Mouse (Mus musculus) midbrain, embryonic 13.5 days (tissue): ENCODE results near the gene Mrpl43. TPM values are rescaled to one million over a fixed set of nuclear protein-coding genes. Genes with fewer than 3 reads are reported as not detected.
"Not testable (repeated sequence)": the region's sequence is repeated elsewhere in the genome, so short reads cannot be mapped to it uniquely, and the experiment has no call there.

ENCODE experiments used
- ATAC-seq: fragments of 200-750 bp; cut with Nextera tagmentation; 2 replicates; pipeline ENCODE4 v1.8.0; 2017; ENCODE audit warnings: mild to moderate bottlenecking, moderate TSS enrichment, moderate library complexity
- H3K27ac ChIP-seq: fragments of 300-500 bp; sonication (generic); 2 replicates; pipeline ENCODE4 v1.5.1; 2015; ENCODE audit warnings: inconsistent platforms, mild to moderate bottlenecking, moderate library complexity
- H3K27me3 ChIP-seq: fragments of 300-500 bp; sonication (generic); 2 replicates; pipeline ENCODE4 v1.6.1; 2015; ENCODE audit warnings: mild to moderate bottlenecking, inconsistent platforms
- H3K36me3 ChIP-seq: fragments of 300-500 bp; sonication (generic); 2 replicates; pipeline ENCODE4 v1.6.1; 2015; ENCODE audit warnings: mild to moderate bottlenecking, inconsistent platforms
- H3K4me1 ChIP-seq: fragments of 300-500 bp; sonication (generic); replicated peaks from 2 replicates; pipeline ENCODE4 v1.6.1; 2015; ENCODE audit warnings: inconsistent platforms
- H3K4me2 ChIP-seq: fragments of 300-500 bp; sonication (generic); replicated peaks from 2 replicates; pipeline ENCODE4 v1.6.1; 2015; ENCODE audit warnings: moderate library complexity, mild to moderate bottlenecking, inconsistent platforms
- H3K4me3 ChIP-seq: fragments of 300-500 bp; sonication (generic); replicated peaks from 2 replicates; pipeline ENCODE4 v1.5.1; 2015; ENCODE audit warnings: mild to moderate bottlenecking, inconsistent platforms
- H3K9ac ChIP-seq: fragments of 300-500 bp; sonication (generic); replicated peaks from 2 replicates; pipeline ENCODE4 v1.6.1; 2015; ENCODE audit warnings: mild to moderate bottlenecking, inconsistent platforms
- H3K9me3 ChIP-seq: fragments of 300-500 bp; sonication (generic); 2 replicates; pipeline ENCODE4 v1.6.1; 2016; ENCODE audit warnings: mild to moderate bottlenecking, inconsistent platforms
- WGBS: fragments of 180-500 bp; shearing (Covaris S2); methylation state at CpG from one replicate; pipeline ENCODE4 v1.1.7; 2015; 5-methylcytosine and 5-hydroxymethylcytosine counted together
- polyA plus RNA-seq: library from polyadenylated mRNA; unstranded; fragments of >200 nt; fragmentation: Nextera tagmentation; extraction: Ambion mirVana; gene quantifications from 2 replicates; pipeline ENCODE4 v1.2.1, GENCODE M21; 2015

Mrpl43 gene
- polyA plus RNA-seq, 1 experiment from 2014 or later: 91.5 TPM

GRCm38 (mm10) chr19:45044389-45044927, 38.2 kb upstream of the Mrpl43 start:
- Histone ChIP-seq H3K27me3 (peaks cover 31% of the 10 kb centered on the region), H3K27ac (no peak overlapping the region), H3K9ac (no peak overlapping the region), H3K36me3 (no peaks in the 10 kb centered on the region), H3K9me3 (no peaks in the 10 kb centered on the region), H3K4me3 (no peak overlapping the region), H3K4me2 (no peak overlapping the region), H3K4me1 (peaks cover 29% of the 10 kb centered on the region)
- 67% methylated on average over 11 of the region's 11 CpGs for WGBS
- ATAC-seq: no peak

- Histone ChIP-seq H3K27me3 (peaks cover 26% of the 10 kb centered on the region), H3K9me3 (no peaks in the 10 kb centered on the region), H3K36me3 (no peaks in the 10 kb centered on the region), H3K4me2 (no peak overlapping the region), H3K9ac (no peak overlapping the region), H3K4me3 (no peak overlapping the region), H3K4me1 (no peaks in the 10 kb centered on the region), H3K27ac (no peak overlapping the region)
- no peak for ATAC-seq
- WGBS: 51% methylated on average over 13 of the region's 13 CpGs
Observed at GRCm38 (mm10) chr19:45040214-45040613, 34.0 kb upstream of the Mrpl43 start.

DNA sequence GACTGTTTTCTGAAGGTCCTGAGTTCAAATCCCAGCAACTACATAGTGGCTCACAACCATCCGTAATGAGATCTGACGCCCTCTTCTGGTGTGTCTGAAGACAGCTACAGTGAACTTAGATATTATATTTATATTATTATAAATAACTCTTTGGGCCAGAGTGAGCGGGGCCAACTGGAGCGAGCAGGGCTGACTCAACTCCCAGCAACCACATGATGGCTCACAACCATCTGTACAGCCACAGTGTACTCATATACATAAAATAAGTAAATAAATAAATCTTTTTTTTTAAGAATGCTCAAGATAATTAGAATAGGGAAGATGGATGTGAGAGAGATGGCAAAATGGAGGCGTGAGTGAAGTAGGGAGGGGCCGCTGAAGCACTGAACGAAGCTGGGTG, 32.0 kb upstream of the Mrpl43 start:
- H3K4me1 ChIP-seq, H3K27ac ChIP-seq, H3K36me3 ChIP-seq, ATAC-seq, H3K4me2 ChIP-seq, H3K9me3 ChIP-seq, H3K9ac ChIP-seq, H3K4me3 ChIP-seq: not testable (repeated sequence)
- H3K27me3 ChIP-seq: peaks cover 15% of the 10 kb centered on the region; the same call in 1 of the 2 replicates
- WGBS: 93% methylated on average over 7 of the region's 7 CpGs

DNA sequence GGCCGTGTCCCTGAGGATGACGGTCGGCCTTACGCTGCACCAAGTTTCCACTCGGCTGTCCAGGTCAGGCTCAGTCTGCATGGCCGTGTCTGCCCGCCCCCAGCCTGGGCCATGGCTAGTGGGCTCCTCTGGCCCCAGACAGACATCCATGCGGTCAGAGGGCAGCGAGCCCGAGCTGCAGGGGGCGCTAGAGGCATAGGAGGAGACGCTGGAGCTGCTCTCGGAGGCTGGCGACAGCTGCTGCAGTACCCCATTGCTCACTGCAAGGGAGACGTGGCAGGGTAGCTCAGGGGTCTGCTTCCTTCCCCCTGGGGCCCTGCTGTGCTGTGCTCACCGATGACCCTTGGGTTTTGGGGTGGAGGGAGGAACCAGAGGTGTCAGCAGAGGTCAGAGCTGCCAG, 30.6 kb upstream of the Mrpl43 start:
- Histone ChIP-seq H3K9ac (no peak overlapping the region), H3K4me2 (no peak overlapping the region), H3K4me3 (no peak overlapping the region), H3K4me1 (0 out of 2 replicates have a peak, but pooled peaks cover 5% of the 10 kb centered on the region), H3K27me3 (peaks cover 15% of the 10 kb centered on the region; the same call in 1 of the 2 replicates), H3K36me3 (no peaks in the 10 kb centered on the region), H3K9me3 (no peaks in the 10 kb centered on the region), H3K27ac (no peak overlapping the region)
- 25% methylated on average over 16 of the region's 16 CpGs for WGBS
- no peak; the same call in 1 of the 2 replicates for ATAC-seq

DNA sequence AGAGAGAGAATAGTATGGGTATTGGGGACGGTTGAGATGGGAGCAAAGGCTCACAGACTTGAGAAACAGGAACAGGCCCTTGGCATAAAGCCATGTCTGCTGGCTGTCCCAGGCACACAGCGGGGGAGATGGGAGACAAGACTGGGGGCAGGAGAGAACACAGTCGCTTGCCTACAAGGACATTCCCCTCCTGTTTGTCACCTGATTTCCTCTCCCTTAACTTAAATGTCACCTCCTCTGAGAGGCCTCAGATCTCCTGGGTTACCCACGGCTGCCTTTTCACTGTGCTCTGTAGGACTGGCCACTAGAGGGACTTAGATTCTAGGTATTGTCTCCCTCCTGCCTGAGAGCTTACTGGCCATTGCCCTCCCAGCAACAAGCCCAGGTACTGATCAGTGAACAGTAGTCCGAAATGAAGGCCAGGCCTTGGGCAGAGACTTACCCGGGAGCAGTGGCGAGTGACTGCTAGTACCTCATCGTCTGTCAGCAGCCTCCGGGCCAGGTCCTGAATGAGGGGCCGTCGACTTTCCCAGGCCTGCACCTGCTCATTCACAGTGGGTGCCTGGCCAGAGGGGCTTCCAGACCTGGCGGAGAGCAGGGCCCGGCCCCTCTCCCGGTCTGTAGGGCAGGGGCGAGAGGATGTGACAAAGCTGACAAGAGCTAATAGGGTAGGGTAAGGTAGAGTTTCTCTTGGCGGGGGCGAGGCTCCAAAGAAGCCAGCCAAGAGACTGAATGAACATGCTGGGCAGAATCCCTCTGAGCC, 26.5 kb upstream of the Mrpl43 start:
- WGBS: 50% methylated on average over 17 of the region's 17 CpGs
- H3K9ac ChIP-seq: no peak overlapping the region; the same call in 1 of the 2 replicates
- H3K4me1 ChIP-seq: peaks cover 17% of the 10 kb centered on the region; the same call in 1 of the 2 replicates
- peaks cover 12% of the 10 kb centered on the region for H3K36me3 ChIP-seq
- H3K4me2 ChIP-seq: no peak overlapping the region
- no peak for ATAC-seq
- H3K9me3 ChIP-seq: no peaks in the 10 kb centered on the region
- no peak overlapping the region for H3K4me3 ChIP-seq
- no peaks in the 10 kb centered on the region for H3K27me3 ChIP-seq
- H3K27ac ChIP-seq: no peak overlapping the region

DNA sequence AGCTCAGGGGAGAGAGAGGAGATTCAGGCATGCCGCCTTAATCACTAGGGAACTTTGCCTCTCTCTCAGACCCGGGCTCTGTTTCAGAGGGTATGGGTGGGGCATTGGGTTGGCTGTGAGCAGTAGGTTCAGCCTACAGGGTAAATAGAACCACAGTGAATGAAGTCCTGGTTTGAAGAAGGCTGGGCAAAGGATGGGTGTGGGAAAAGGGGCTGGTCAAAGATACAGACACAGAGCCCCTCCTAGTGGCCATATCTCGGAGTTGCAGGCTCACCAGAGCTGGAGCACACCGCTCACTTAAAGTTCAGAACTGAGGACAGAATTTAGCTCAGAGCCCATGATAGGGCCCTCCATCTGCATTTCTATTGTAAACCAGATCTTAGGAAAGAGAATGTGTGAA, 25.5 kb upstream of the Mrpl43 start:
- Histone ChIP-seq H3K4me2 (no peak overlapping the region), H3K4me3 (no peak overlapping the region), H3K4me1 (peaks cover 18% of the 10 kb centered on the region; the same call in 1 of the 2 replicates), H3K9ac (no peak overlapping the region), H3K27ac (no peak overlapping the region), H3K9me3 (no peaks in the 10 kb centered on the region), H3K27me3 (no peaks in the 10 kb centered on the region), H3K36me3 (peaks cover 22% of the 10 kb centered on the region)
- ATAC-seq: peak; percentile 22; the same call in 1 of the 2 replicates
- 18% methylated on average over 4 of the region's 4 CpGs for WGBS

- peaks cover 18% of the 10 kb centered on the region; the same call in 1 of the 2 replicates for H3K4me1 ChIP-seq
- H3K27ac ChIP-seq: no peak overlapping the region
- H3K36me3 ChIP-seq: peaks cover 29% of the 10 kb centered on the region
- no peaks in the 10 kb centered on the region for H3K27me3 ChIP-seq
- WGBS: 39% methylated on average over 20 of the region's 20 CpGs
- H3K4me3 ChIP-seq: no peak overlapping the region
- peak overlapping the region; percentile 27 for H3K4me2 ChIP-seq
- H3K9me3 ChIP-seq: no peaks in the 10 kb centered on the region
- no peak overlapping the region for H3K9ac ChIP-seq
- ATAC-seq: 0 out of 2 replicates have a peak, but pooled peaks have one; percentile 57
Observed at GRCm38 (mm10) chr19:45030746-45031693, 24.8 kb upstream of the Mrpl43 start.

DNA sequence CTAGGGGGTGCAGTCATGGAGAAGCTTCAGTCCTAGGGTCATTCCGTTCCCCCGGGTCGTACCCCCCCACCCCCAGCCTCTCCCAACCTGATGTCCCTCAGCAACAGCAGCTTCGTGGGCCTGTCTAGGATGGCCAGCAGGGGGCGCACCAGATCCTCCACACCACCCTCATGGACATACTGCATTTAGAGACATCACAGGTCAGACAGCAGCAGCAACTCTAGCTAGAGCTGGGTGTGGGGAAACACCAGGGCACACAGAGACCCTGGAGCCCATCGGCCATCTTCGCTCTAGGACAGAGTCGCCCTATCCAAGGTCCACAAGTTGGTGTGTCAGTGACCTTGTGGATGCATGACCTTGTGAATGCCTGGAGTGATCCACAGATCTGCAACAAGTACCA, 23.9 kb upstream of the Mrpl43 start:
- Histone ChIP-seq H3K27ac (no peak overlapping the region), H3K27me3 (no peaks in the 10 kb centered on the region), H3K4me3 (no peak overlapping the region), H3K9me3 (no peaks in the 10 kb centered on the region), H3K4me2 (no peak overlapping the region), H3K9ac (no peak overlapping the region), H3K36me3 (peaks cover 38% of the 10 kb centered on the region), H3K4me1 (peaks cover 18% of the 10 kb centered on the region; the same call in 1 of the 2 replicates)
- ATAC-seq: peak; percentile 43; the same call in 1 of the 2 replicates
- WGBS: 31% methylated on average over 8 of the region's 8 CpGs

DNA sequence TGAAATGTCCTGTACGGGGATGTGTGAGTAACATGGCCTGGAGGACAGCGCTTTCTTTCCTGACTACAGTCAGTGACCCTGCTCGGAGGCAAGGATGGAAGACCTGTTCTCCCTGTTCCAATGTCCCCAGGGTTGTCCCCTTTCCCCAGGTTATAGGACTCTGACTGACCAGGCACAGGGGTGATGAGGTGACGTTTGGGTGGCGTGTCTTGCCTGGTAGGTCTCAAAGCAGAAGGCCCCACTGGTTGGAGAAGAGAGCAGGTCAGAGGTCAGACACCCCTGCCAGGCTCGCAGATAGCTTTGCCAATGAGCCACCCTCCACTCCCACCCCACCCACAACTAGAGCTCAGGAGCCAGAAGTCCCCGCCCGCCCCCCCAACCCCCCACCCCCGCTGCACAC, 23.3 kb upstream of the Mrpl43 start:
- no peaks in the 10 kb centered on the region for H3K9me3 ChIP-seq
- no peak overlapping the region for H3K9ac ChIP-seq
- ATAC-seq: no peak
- no peak overlapping the region for H3K4me2 ChIP-seq
- peaks cover 18% of the 10 kb centered on the region; the same call in 1 of the 2 replicates for H3K4me1 ChIP-seq
- no peak overlapping the region for H3K4me3 ChIP-seq
- no peaks in the 10 kb centered on the region for H3K27me3 ChIP-seq
- WGBS: 56% methylated on average over 9 of the region's 9 CpGs
- H3K27ac ChIP-seq: no peak overlapping the region
- peaks cover 44% of the 10 kb centered on the region for H3K36me3 ChIP-seq

- 68% methylated on average over 19 of the region's 19 CpGs for WGBS
- Histone ChIP-seq H3K36me3 (peaks cover 50% of the 10 kb centered on the region), H3K9me3 (no peaks in the 10 kb centered on the region), H3K9ac (no peak overlapping the region), H3K4me1 (peaks cover 15% of the 10 kb centered on the region; the same call in 1 of the 2 replicates), H3K27me3 (no peaks in the 10 kb centered on the region), H3K27ac (no peak overlapping the region), H3K4me2 (no peak overlapping the region), H3K4me3 (no peak overlapping the region)
- no peak for ATAC-seq
Observed at GRCm38 (mm10) chr19:45028746-45029145, 22.5 kb upstream of the Mrpl43 start.

- Histone ChIP-seq H3K27me3 (no peaks in the 10 kb centered on the region), H3K9ac (no peak overlapping the region), H3K27ac (no peak overlapping the region), H3K9me3 (no peaks in the 10 kb centered on the region), H3K4me1 (peaks cover 14% of the 10 kb centered on the region; the same call in 1 of the 2 replicates), H3K36me3 (peaks cover 56% of the 10 kb centered on the region), H3K4me3 (no peak overlapping the region), H3K4me2 (no peak overlapping the region)
- 75% methylated on average over 6 of the region's 6 CpGs for WGBS
- no peak for ATAC-seq
Observed at GRCm38 (mm10) chr19:45027848-45028247, 21.6 kb upstream of the Mrpl43 start.
